Mouse (Mus musculus) ES-E14 (cell line): Measurements from ENCODE around the gene Cops3.

ENCODE experiments used
- CHD2 ChIP-seq: IDR thresholded peaks from 2 replicates; pipeline ENCODE4 v1.6.1; 2014; ENCODE audit warnings: mild to moderate bottlenecking, low read depth, low read length, inconsistent platforms
- MAFK ChIP-seq: IDR thresholded peaks from 2 replicates; pipeline ENCODE4 v1.6.1; 2014; ENCODE audit warnings: mild to moderate bottlenecking, low read depth, low read length, inconsistent platforms; ENCODE audit not compliant: insufficient read depth
- ZC3H11A ChIP-seq: IDR thresholded peaks from 2 replicates; pipeline ENCODE4 v1.6.1; 2012; ENCODE audit warnings: low read depth, mild to moderate bottlenecking, inconsistent platforms, low read length, borderline replicate concordance
- ZNF384 ChIP-seq: IDR thresholded peaks from 2 replicates; pipeline ENCODE4 v1.6.1; 2012; ENCODE audit warnings: low read depth, low read length, inconsistent platforms

DNA sequence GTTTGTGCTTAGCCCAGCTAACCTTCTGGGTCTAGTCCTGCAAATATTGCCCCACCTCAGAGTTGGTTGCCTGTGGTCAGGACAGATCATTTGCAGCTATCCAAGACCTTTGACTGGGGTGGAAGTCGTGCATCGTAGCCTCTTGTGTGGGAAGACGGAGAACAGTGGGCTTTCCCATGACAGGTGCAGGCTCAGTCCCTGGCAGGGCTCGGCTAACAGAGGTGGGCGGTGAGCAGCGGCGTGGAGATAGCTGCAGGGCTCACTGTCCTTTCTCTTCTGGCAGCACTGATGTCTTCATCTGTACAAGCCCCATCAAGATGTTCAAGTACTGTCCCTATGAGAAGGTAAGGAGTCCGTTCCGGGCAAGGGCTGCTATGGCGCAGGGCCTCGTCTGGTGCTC is 20.8 kb upstream of the Cops3 start:
- TF ChIP-seq ZC3H11A (no peak), ZNF384 (no peak), MAFK (no peak), CHD2 (no peak)
